Mouse (Mus musculus) embryo, embryonic 10 days (tissue): Measurements from ENCODE around the gene Zfp654.

Experiments
- DNase-seq: peaks from one replicate; pipeline ENCODE4 v3.0.0-alpha.2; 2015; ENCODE audit warnings: low spot score

The Zfp654 gene

GRCm38 (mm10) chr16:64852441-64852871 is 1.0 kb upstream of the Zfp654 start:
- DNase-seq, result peak; percentile 45

- peak; percentile 44 for DNase-seq
Measured at GRCm38 (mm10) chr16:64851085-64851562, 328 bp downstream of the Zfp654 start.

- DNase-seq, result peak; percentile 55
Measured at GRCm38 (mm10) chr16:64850287-64851084, 966 bp downstream of the Zfp654 start.

- DNase-seq, result no peak
Measured at GRCm38 (mm10) chr16:64845947-64846346, 5.5 kb downstream of the Zfp654 start.

GRCm38 (mm10) chr16:64842374-64842729 is 9.1 kb downstream of the Zfp654 start:
- no peak for DNase-seq

GRCm38 (mm10) chr16:64841481-64842373 is 9.7 kb downstream of the Zfp654 start:
- DNase-seq, result no peak

GRCm38 (mm10) chr16:64836709-64837108 is 14.7 kb downstream of the Zfp654 start:
- no peak for DNase-seq

GRCm38 (mm10) chr16:64835996-64836545 is 15.4 kb downstream of the Zfp654 start:
- no peak for DNase-seq

- DNase-seq, result no peak
Measured at GRCm38 (mm10) chr16:64830291-64830690, 21.2 kb downstream of the Zfp654 start.

- DNase-seq, result no peak
Measured at GRCm38 (mm10) chr16:64824474-64824873, 27.0 kb downstream of the Zfp654 start.

- no peak for DNase-seq
Measured at GRCm38 (mm10) chr16:64823890-64824289, 27.6 kb downstream of the Zfp654 start.

- DNase-seq, result no peak
Measured at GRCm38 (mm10) chr16:64817094-64817765, 34.2 kb downstream of the Zfp654 start.

- DNase-seq, result no peak
Measured at GRCm38 (mm10) chr16:64803041-64803440, 48.4 kb downstream of the Zfp654 start.

- no peak for DNase-seq
Measured at GRCm38 (mm10) chr16:64801638-64802037, 49.8 kb downstream of the Zfp654 start.

GRCm38 (mm10) chr16:64800393-64800792 is 51.1 kb downstream of the Zfp654 start:
- no peak for DNase-seq

- DNase-seq, result no peak
Measured at GRCm38 (mm10) chr16:64794802-64795201, 56.6 kb downstream of the Zfp654 start.

- DNase-seq, result no peak
Measured at GRCm38 (mm10) chr16:64789706-64790105, 61.7 kb downstream of the Zfp654 start.

- DNase-seq, result no peak
Measured at GRCm38 (mm10) chr16:64775516-64775915, 75.9 kb downstream of the Zfp654 start.

GRCm38 (mm10) chr16:64771431-64771818 is 80.0 kb downstream of the Zfp654 start:
- no peak for DNase-seq

- peak; percentile 92 for DNase-seq
Measured at GRCm38 (mm10) chr16:64770521-64771430, 80.7 kb downstream of the Zfp654 start, which contains the start of gene 4930453N24Rik. Gene 4930453N24Rik, minus strand, starts transcription at chr16:64771161.
